Mouse (Mus musculus): ENCODE measurements around the gene Pgap2. TPM values are rescaled to one million over a fixed set of nuclear protein-coding genes. Genes with fewer than 3 reads are reported as not detected.

Pgap2 gene
- 78.4 and 83.3 TPM in 2 replicates for polyA plus RNA-seq (2016; fragmentation: Nextera tagmentation; extraction: Ambion mirVana)

DNA sequence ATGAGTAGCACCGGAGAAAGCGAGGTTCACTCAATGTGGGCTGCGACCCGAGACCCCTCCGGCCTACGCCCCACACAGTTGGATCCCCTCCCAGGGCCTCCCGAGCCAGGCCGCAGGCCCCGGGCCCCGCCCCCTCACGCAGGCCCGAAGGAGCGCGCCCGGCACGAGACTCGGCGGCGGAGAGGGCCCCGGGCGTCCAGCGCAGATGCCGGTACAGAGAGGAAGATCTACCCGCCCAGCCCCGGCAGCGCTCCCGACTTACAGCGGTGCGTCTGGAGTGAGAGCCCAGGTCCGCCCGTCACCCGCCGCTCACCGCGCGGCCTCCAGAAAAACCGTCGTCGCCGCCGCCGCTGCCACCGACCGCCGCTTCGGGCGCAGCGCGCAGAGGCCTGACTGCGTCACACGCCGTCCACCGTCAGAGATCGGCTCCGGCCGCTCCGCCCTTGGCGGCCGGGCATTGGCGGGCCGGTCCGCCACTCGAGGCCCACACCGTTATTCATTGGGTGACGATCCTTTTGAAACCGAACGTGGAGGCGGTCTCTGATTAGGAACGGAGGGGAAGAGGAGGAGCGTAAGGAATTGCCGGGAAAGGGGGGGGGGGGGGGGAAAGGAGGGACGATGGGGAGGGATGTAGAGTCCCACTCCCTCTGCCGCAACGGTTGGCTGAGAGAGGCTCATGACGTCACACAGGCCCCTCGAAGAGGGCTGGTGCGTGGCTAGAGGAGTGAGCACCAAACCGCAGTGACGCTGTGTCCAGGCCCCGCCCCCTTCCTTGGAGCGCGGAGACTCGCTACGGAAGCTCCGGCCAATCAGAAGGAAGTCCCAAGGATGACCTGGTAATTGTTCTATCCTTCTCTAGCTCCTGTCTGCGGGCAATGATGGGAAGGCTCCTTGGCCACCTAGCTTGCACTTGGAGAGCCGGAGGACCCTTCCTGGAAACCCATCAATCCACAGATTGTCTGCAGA is at the start of gene Pgap2, which contains the start of gene Nup98:
TSS of gene Pgap2 (plus strand) at position 453 of the 966 bp plus-strand sequence.
TSS of gene Nup98 (minus strand) at position 421 of the 966 bp plus-strand sequence.
- Histone ChIP-seq H3K9me3 (no peaks in the 10 kb centered on the region), H3K9ac (peak within 1 kb of the TSS; percentile 70), H3K4me2 (replicated peaks) (peak within 1 kb of the TSS; percentile 79), H3K4me3 (peak within 1 kb of the TSS; percentile 77), H3K36me3 (no peaks in the 10 kb centered on the region), H3K4me1 (peaks cover 3% of the 10 kb centered on the region), H3K27ac (peak within 1 kb of the TSS; percentile 87), H3K27me3 (no peaks in the 10 kb centered on the region)
- peak; percentile 99 for ATAC-seq (ENCODE audit: insufficient number of reproducible peaks, insufficient read depth, low FRiP score, low TSS enrichment)
- WGBS: under 1% methylated on average over 73 of the region's 87 CpGs

DNA sequence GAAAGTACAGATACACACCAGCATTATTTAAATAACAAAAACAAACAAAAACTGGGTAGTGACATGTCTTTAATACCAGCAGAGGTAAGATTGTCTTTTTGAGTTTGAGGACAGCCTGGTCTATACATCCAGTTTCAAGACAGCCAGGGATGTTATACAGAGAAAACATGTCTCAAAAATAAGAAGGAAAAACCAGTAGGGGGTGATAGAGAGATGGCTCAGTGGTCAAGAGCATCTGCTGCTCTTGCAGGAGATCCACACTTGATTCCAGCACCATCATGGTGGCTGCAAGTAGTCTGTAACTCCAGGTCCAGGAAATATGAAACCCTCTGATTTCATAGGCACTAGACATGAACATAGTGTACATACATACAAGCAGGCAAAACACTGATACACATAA is 39.7 kb upstream of the Pgap2 start:
- Histone ChIP-seq H3K27me3 (no peaks in the 10 kb centered on the region), H3K27ac (no peak overlapping the region), H3K9me3 (no peaks in the 10 kb centered on the region), H3K36me3 (peaks cover 24% of the 10 kb centered on the region), H3K4me1 (no peaks in the 10 kb centered on the region), H3K4me2 (replicated peaks) (no peak overlapping the region), H3K9ac (no peak overlapping the region), H3K4me3 (no peak overlapping the region)
- ATAC-seq (ENCODE audit: insufficient number of reproducible peaks, insufficient read depth, low FRiP score, low TSS enrichment): no peak

DNA sequence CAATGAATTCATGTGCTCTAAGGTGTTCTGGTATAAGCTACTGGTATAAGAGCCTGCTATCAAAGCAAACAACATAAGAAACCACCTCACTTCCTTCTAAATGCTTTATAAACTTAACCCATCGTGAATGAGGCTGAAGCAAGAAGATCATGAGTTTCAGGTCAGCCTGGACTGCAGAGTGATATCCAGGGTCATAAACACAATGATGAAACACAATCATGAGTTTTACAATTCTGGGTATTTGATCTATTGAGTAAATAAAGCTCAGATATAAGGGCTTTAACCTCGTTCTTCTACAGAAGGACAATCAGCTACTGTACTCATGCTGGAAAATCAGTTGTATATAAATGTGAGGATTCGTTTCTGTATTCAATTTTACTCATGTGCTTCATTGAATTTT is 26.2 kb upstream of the Pgap2 start:
- H3K4me2 ChIP-seq (replicated peaks): no peak overlapping the region

DNA sequence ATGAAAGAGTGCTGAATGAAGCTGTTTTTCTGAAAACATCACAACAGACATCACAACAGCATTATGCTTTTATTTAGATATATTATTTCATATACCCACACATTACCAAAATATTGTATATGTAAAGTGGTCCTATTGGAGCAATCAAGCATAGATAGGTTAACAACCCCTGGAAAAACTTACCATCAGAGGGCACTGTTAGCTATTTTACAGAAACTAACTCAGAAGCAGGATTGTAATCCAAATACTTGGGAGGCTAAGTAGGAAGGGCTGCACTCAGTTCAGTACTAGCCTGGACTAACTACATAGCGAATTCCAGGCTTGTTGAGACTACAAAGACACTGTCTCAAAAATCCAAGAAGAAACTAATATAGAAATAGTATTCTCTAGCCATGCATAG is 17.7 kb upstream of the Pgap2 start:
- Histone ChIP-seq H3K4me1 (no peaks in the 10 kb centered on the region), H3K9ac (no peak overlapping the region), H3K4me2 (replicated peaks) (no peak overlapping the region), H3K27me3 (no peaks in the 10 kb centered on the region), H3K36me3 (peaks cover 55% of the 10 kb centered on the region), H3K4me3 (no peak overlapping the region), H3K27ac (no peak overlapping the region), H3K9me3 (no peaks in the 10 kb centered on the region)
- 93% methylated on average over 1 of the region's 1 CpGs for WGBS
- ATAC-seq (ENCODE audit: insufficient number of reproducible peaks, insufficient read depth, low FRiP score, low TSS enrichment): no peak

More for the DNA sequence above, 26.2 kb upstream of the Pgap2 start:
- peaks cover 62% of the 10 kb centered on the region for H3K36me3 ChIP-seq
- no peak overlapping the region for H3K27ac ChIP-seq
- H3K27me3 ChIP-seq: no peaks in the 10 kb centered on the region
- no peaks in the 10 kb centered on the region for H3K9me3 ChIP-seq
- H3K9ac ChIP-seq: no peak overlapping the region
- no peak overlapping the region for H3K4me3 ChIP-seq
- no peak for ATAC-seq (ENCODE audit: insufficient number of reproducible peaks, insufficient read depth, low FRiP score, low TSS enrichment)
- no peaks in the 10 kb centered on the region for H3K4me1 ChIP-seq
- 86% methylated on average over 3 of the region's 3 CpGs for WGBS

DNA sequence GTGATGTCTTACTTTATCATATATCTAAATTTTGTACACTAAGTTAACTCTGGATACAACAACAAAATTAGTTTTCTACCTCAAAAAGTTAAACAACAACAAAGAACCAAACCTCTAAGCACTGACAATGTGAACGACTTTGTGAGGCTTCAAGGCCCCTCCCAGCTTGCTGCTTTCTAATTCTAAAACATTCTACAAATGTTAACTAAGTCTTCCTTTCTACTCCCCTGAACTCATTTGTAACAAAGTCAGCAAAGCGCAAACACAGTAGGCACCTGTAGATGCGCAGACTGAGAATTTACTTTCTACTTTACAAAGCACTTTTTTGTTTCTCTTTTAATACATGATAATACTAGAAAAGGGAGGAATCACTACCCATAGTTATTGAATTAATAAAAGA is 9.4 kb upstream of the Pgap2 start:
- ATAC-seq (ENCODE audit: insufficient number of reproducible peaks, insufficient read depth, low FRiP score, low TSS enrichment): no peak
- WGBS: 81% methylated on average over 3 of the region's 3 CpGs
- Histone ChIP-seq H3K4me3 (no peak overlapping the region), H3K4me2 (replicated peaks) (no peak overlapping the region), H3K4me1 (no peaks in the 10 kb centered on the region), H3K27me3 (no peaks in the 10 kb centered on the region), H3K27ac (no peak overlapping the region), H3K9ac (no peak overlapping the region), H3K9me3 (no peaks in the 10 kb centered on the region), H3K36me3 (no peaks in the 10 kb centered on the region)

DNA sequence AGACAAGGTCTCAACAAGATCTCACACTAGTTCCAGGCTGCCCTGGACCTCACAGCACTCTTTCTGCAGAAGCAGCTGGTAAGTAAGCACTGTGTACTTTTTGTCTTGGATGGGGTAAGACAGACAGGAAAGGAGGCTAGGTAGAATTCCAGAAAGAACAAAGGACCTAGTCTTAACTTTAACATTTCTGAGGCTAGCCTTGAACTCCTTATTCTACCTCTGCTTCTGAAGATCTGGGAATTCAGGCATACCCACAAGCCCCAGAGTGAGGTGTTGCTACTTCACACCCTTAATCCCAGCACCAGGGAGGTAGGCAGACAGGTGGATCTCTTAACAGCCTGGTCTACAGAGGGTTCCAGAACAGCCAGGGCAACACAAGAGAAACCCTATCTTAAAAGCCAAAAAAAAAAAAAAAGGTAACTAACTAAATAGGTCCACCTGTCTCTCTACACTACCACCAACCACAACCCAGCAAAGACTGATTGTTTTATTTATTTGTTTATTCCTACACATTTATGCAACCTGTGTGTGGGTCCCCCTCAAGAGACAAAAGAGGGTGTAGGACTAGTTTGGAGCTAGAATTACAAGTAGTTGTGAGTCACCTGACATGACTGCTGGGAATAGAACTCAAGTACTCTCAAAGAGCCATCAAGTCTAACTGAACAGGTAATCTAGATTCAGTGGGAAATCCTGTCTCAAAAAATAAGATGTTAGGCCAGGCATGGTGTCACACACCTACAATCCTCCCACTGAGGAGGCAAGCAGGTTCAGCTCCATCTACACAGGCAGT is 8.8 kb upstream of the Pgap2 start:
- Histone ChIP-seq H3K27me3 (no peaks in the 10 kb centered on the region), H3K27ac (no peak overlapping the region), H3K9ac (no peak overlapping the region), H3K9me3 (no peaks in the 10 kb centered on the region), H3K4me3 (no peak overlapping the region), H3K4me1 (no peaks in the 10 kb centered on the region), H3K4me2 (replicated peaks) (no peak overlapping the region), H3K36me3 (no peaks in the 10 kb centered on the region)
- ATAC-seq (ENCODE audit: insufficient number of reproducible peaks, insufficient read depth, low FRiP score, low TSS enrichment): no peak

DNA sequence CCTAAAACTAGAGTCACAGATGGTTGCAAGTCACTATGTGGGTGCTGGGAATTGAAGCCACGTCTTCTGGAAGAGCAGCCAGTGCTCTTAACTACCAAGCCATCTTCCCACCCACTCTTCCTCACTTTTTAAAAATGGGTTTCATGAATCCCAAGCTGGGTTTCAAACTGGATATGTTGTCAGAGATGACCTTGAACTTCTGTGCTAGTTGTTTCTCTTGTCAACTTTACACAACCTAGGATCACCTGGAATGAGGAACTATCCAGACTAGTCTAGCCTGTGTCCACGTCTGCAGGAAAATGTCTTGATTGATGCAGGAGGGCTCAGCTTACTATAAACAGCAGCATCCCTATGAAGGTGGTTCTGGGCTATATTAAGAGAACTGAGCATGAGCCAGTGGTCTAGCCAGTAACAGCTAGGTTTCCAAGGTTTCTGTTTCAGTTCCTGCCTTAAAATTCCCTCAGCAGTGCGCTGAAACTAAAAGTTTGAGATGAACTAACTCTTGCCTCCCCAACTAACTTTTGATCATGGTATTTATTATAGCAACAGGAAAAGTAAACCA is 5.6 kb upstream of the Pgap2 start:
- Histone ChIP-seq H3K9me3 (no peaks in the 10 kb centered on the region), H3K27me3 (no peaks in the 10 kb centered on the region), H3K9ac (no peak overlapping the region), H3K4me1 (peaks cover 3% of the 10 kb centered on the region), H3K4me2 (replicated peaks) (no peak overlapping the region), H3K4me3 (no peak overlapping the region), H3K27ac (no peak overlapping the region), H3K36me3 (no peaks in the 10 kb centered on the region)
- 82% methylated on average over 3 of the region's 3 CpGs for WGBS
- ATAC-seq (ENCODE audit: insufficient number of reproducible peaks, insufficient read depth, low FRiP score, low TSS enrichment): no peak

DNA sequence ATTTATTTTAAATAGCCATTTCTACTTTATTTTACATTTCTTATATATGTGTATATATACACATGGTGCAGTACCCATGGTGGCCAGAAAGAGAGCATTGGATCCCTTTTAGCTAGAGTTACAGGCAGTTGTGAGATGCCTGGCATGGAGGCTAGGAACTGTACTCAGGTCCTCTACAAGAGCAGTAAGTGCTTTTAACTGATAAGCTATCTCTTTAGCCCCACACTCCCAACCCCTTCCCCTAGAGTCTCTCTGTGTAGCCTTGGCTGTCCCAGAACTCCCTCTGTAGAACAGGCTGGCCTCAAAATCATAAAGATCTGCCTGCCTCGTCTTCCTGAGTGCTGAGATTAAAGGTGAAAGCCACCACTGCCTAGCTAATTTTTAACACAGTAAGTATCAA is 4.4 kb upstream of the Pgap2 start:
- no peak overlapping the region for H3K27ac ChIP-seq
- H3K9me3 ChIP-seq: no peaks in the 10 kb centered on the region
- H3K4me2 ChIP-seq (replicated peaks): no peak overlapping the region
- H3K9ac ChIP-seq: no peak overlapping the region
- no peak overlapping the region for H3K4me3 ChIP-seq
- no peak for ATAC-seq (ENCODE audit: insufficient number of reproducible peaks, insufficient read depth, low FRiP score, low TSS enrichment)
- no peaks in the 10 kb centered on the region for H3K36me3 ChIP-seq
- H3K27me3 ChIP-seq: no peaks in the 10 kb centered on the region
- WGBS: 87% methylated on average over 1 of the region's 1 CpGs
- peaks cover 3% of the 10 kb centered on the region for H3K4me1 ChIP-seq

DNA sequence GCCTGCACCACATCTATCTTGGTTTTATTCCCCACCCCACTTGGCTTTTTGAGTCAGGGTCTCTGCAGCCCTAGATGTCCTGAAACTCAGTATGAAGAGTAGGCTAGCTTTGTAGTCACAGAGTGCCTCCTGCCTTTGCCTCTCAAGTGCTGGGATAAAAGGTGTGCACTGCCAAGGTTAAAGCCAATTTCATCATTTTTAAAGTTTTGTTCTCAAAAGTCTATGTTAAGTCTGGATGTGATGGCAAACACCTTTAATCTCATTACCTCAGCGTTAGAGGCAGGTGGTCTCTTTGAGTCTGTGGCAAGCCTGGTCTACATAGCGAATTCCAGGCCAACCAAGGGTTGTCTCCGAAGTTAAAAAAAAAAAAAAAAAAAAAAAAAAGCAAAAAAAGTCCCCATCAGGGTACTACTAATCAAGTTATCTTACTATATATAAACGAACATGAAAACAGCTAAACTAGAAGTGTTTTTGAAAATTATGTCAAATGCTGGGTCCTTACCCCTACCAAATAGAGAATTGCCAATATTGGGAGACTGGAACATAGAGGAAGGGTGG is 1.1 kb upstream of the Pgap2 start:
- H3K27me3 ChIP-seq: no peaks in the 10 kb centered on the region
- WGBS: 66% methylated on average over 4 of the region's 4 CpGs
- H3K36me3 ChIP-seq: no peaks in the 10 kb centered on the region
- peak overlapping the region; percentile 70 for H3K9ac ChIP-seq
- no peak for ATAC-seq (ENCODE audit: insufficient number of reproducible peaks, insufficient read depth, low FRiP score, low TSS enrichment)
- H3K4me2 ChIP-seq (replicated peaks): peak overlapping the region; percentile 79
- peak overlapping the region; percentile 77 for H3K4me3 ChIP-seq
- H3K9me3 ChIP-seq: no peaks in the 10 kb centered on the region
- H3K4me1 ChIP-seq: peaks cover 3% of the 10 kb centered on the region
- no peak overlapping the region for H3K27ac ChIP-seq

DNA sequence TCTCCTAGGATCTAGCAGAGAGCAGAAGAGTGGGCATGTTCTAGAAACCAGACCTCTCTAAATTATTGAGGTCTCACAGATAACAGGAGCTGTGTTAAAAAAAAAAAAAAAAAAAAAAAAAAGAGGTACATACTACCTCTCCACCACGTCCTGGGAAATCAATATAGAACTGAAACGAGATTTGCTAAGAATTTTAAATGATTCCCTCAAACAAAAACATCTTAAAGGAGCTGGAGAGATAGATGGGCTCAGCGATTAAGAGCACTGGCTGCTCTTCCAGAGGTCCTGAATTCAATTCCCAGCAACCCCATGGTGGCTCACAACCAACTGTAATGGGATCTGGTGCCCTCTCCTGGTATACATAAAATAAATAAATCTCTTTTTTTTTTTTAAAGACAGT is 1.1 kb downstream of the Pgap2 start:
- Histone ChIP-seq H3K27me3 (no peaks in the 10 kb centered on the region), H3K4me2 (replicated peaks) (peak overlapping the region; percentile 44), H3K9ac (peak overlapping the region; percentile 46), H3K4me1 (peaks cover 3% of the 10 kb centered on the region), H3K9me3 (no peaks in the 10 kb centered on the region), H3K36me3 (no peaks in the 10 kb centered on the region), H3K27ac (peak overlapping the region; percentile 87), H3K4me3 (peak overlapping the region; percentile 51)
- no peak for ATAC-seq (ENCODE audit: insufficient number of reproducible peaks, insufficient read depth, low FRiP score, low TSS enrichment)
- 65% methylated on average over 3 of the region's 3 CpGs for whole genome bisulfite sequencing

DNA sequence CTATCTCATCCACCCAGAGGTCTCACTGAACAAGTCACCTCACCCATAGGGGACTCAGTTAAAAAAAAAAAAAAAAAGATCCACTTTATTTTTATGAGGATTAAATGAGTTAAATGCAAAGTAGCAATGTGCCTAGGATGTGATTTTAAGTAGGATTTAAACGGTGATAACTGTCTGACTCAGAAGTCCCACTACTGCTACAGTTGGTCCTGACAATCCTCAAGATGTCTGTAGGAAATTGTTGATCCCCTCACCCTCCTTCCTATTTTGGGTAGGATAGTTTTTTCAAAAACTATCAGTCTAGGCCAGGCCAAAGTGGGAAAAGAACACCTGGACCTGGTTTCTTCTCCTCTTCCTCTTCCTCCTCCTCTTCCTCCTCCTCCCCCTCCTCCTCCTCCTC is 11.9 kb downstream of the Pgap2 start:
- 0 out of 2 replicates have a peak, but pooled peaks cover 5% of the 10 kb centered on the region for H3K36me3 ChIP-seq
- no peaks in the 10 kb centered on the region for H3K9me3 ChIP-seq
- peak overlapping the region; percentile 40; the same call in 1 of the 2 replicates for H3K9ac ChIP-seq
- H3K4me2 ChIP-seq (replicated peaks): peak overlapping the region; percentile 64
- peak overlapping the region; percentile 63 for H3K4me3 ChIP-seq
- WGBS: 45% methylated on average over 1 of the region's 1 CpGs
- no peaks in the 10 kb centered on the region for H3K4me1 ChIP-seq
- no peaks in the 10 kb centered on the region for H3K27me3 ChIP-seq
- ATAC-seq (ENCODE audit: insufficient number of reproducible peaks, insufficient read depth, low FRiP score, low TSS enrichment): no peak
- H3K27ac ChIP-seq: peak overlapping the region; percentile 50; the same call in 1 of the 2 replicates

Measured in embryonic facial prominence, embryonic 12.5 days (tissue).